Mouse (Mus musculus): ENCODE data around the gene Hoxb5. TPM values are rescaled to one million over a fixed set of nuclear protein-coding genes. Genes with fewer than 3 reads are reported as not detected.

The Hoxb5 gene
- polyA plus RNA-seq, 1 experiment from 2014 or later = 7.5 TPM

GRCm38 (mm10) chr11:96275896-96276295, 27.2 kb upstream of the Hoxb5 start:
- no peak overlapping the region for H3K9ac ChIP-seq (ENCODE audit: low read length)
- no peaks in the 10 kb centered on the region; the same call in 1 of the 2 replicates for H3K4me1 ChIP-seq (replicated peaks; ENCODE audit: control insufficient read depth, insufficient read depth)
- no peaks in the 10 kb centered on the region for H3K36me3 ChIP-seq (ENCODE audit: control insufficient read depth, insufficient read depth, low read length)
- TF ChIP-seq EP300 (optimal IDR thresholded peaks at IDR 0.05) (no peak), CTCF (IDR thresholded peaks at IDR 0.05; ENCODE audit: low read depth) (no peak)
- H3K27me3 ChIP-seq (ENCODE audit: control insufficient read depth, insufficient read depth, low read length) = peaks cover 46% of the 10 kb centered on the region
- 22% methylated on average over 4 of the region's 4 CpGs for WGBS
- no peak for ATAC-seq (ENCODE audit: low FRiP score, low TSS enrichment)
- H3K27ac ChIP-seq (replicated peaks) = no peak overlapping the region
- no peak for DNase-seq (ENCODE audit: low spot score)
- H3K4me2 ChIP-seq (replicated peaks; ENCODE audit: low read depth) = no peak overlapping the region
- H3K9me3 ChIP-seq (ENCODE audit: control insufficient read depth, low read length) = no peaks in the 10 kb centered on the region
- no peak overlapping the region for H3K4me3 ChIP-seq (ENCODE audit: low read depth, low read length)

GRCm38 (mm10) chr11:96277151-96278044, 25.7 kb upstream of the Hoxb5 start:
- WGBS = 10% methylated on average over 35 of the region's 35 CpGs
- no peak for ATAC-seq (ENCODE audit: low FRiP score, low TSS enrichment)

GRCm38 (mm10) chr11:96278324-96278723, 24.8 kb upstream of the Hoxb5 start:
- Histone ChIP-seq H3K4me2 (replicated peaks; ENCODE audit: low read depth) (no peak overlapping the region), H3K4me3 (ENCODE audit: low read depth, low read length) (peak overlapping the region; percentile 10; the same call in 1 of the 2 replicates), H3K27ac (replicated peaks) (no peak overlapping the region), H3K9ac (ENCODE audit: low read length) (no peak overlapping the region), H3K36me3 (ENCODE audit: control insufficient read depth, insufficient read depth, low read length) (no peaks in the 10 kb centered on the region), H3K4me1 (replicated peaks; ENCODE audit: control insufficient read depth, insufficient read depth) (no peaks in the 10 kb centered on the region), H3K9me3 (ENCODE audit: control insufficient read depth, low read length) (no peaks in the 10 kb centered on the region), H3K27me3 (ENCODE audit: control insufficient read depth, insufficient read depth, low read length) (peaks cover 34% of the 10 kb centered on the region)
- ATAC-seq (ENCODE audit: low FRiP score, low TSS enrichment) (no peak), DNase-seq (ENCODE audit: low spot score) (no peak)
- no peak for TF ChIP-seq CTCF (IDR thresholded peaks at IDR 0.05; ENCODE audit: low read depth)
- TF ChIP-seq EP300 (optimal IDR thresholded peaks at IDR 0.05) = no peak
- WGBS = 32% methylated on average over 14 of the region's 14 CpGs

More at GRCm38 (mm10) chr11:96277151-96278044, 25.7 kb upstream of the Hoxb5 start:
- Histone ChIP-seq H3K4me3 (ENCODE audit: low read depth, low read length) (no peak overlapping the region), H3K4me1 (replicated peaks; ENCODE audit: control insufficient read depth, insufficient read depth) (no peaks in the 10 kb centered on the region), H3K36me3 (ENCODE audit: control insufficient read depth, insufficient read depth, low read length) (no peaks in the 10 kb centered on the region), H3K27ac (replicated peaks) (no peak overlapping the region), H3K9me3 (ENCODE audit: control insufficient read depth, low read length) (no peaks in the 10 kb centered on the region), H3K27me3 (ENCODE audit: control insufficient read depth, insufficient read depth, low read length) (peaks cover 41% of the 10 kb centered on the region), H3K9ac (ENCODE audit: low read length) (no peak overlapping the region), H3K4me2 (replicated peaks; ENCODE audit: low read depth) (no peak overlapping the region)
- no peak for TF ChIP-seq CTCF (IDR thresholded peaks at IDR 0.05; ENCODE audit: low read depth)
- no peak for TF ChIP-seq EP300 (optimal IDR thresholded peaks at IDR 0.05)
- no peak for DNase-seq (ENCODE audit: low spot score)

GRCm38 (mm10) chr11:96278773-96279172, 24.4 kb upstream of the Hoxb5 start:
- no peak overlapping the region for H3K4me2 ChIP-seq (replicated peaks; ENCODE audit: low read depth)
- under 1% methylated on average over 9 of the region's 9 CpGs for WGBS
- no peaks in the 10 kb centered on the region for H3K4me1 ChIP-seq (replicated peaks; ENCODE audit: control insufficient read depth, insufficient read depth)
- H3K27ac ChIP-seq (replicated peaks) = no peak overlapping the region
- peak; percentile 89 for DNase-seq (ENCODE audit: low spot score)
- H3K9me3 ChIP-seq (ENCODE audit: control insufficient read depth, low read length) = no peaks in the 10 kb centered on the region
- H3K27me3 ChIP-seq (ENCODE audit: control insufficient read depth, insufficient read depth, low read length) = peaks cover 34% of the 10 kb centered on the region
- TF ChIP-seq EP300 (optimal IDR thresholded peaks at IDR 0.05) (no peak), CTCF (IDR thresholded peaks at IDR 0.05; ENCODE audit: low read depth) (peak; percentile 94)
- no peaks in the 10 kb centered on the region for H3K36me3 ChIP-seq (ENCODE audit: control insufficient read depth, insufficient read depth, low read length)
- ATAC-seq (ENCODE audit: low FRiP score, low TSS enrichment) = peak; percentile 74
- no peak overlapping the region for H3K9ac ChIP-seq (ENCODE audit: low read length)
- peak overlapping the region; percentile 10; the same call in 1 of the 2 replicates for H3K4me3 ChIP-seq (ENCODE audit: low read depth, low read length)

- WGBS = 10% methylated on average over 31 of the region's 31 CpGs
- 0 out of 2 replicates have a peak overlapping the region, but pooled peaks have one; percentile 14 for H3K4me2 ChIP-seq (replicated peaks; ENCODE audit: low read depth)
- no peaks in the 10 kb centered on the region for H3K4me1 ChIP-seq (replicated peaks; ENCODE audit: control insufficient read depth, insufficient read depth)
- H3K9ac ChIP-seq (ENCODE audit: low read length) = no peak overlapping the region
- H3K36me3 ChIP-seq (ENCODE audit: control insufficient read depth, insufficient read depth, low read length) = no peaks in the 10 kb centered on the region
- DNase-seq (ENCODE audit: low spot score) (no peak), ATAC-seq (ENCODE audit: low FRiP score, low TSS enrichment) (0 out of 2 replicates have a peak, but pooled peaks have one; percentile 42)
- no peak overlapping the region for H3K27ac ChIP-seq (replicated peaks)
- no peak overlapping the region; the same call in 1 of the 2 replicates for H3K4me3 ChIP-seq (ENCODE audit: low read depth, low read length)
- TF ChIP-seq EP300 (optimal IDR thresholded peaks at IDR 0.05) = no peak
- TF ChIP-seq CTCF (IDR thresholded peaks at IDR 0.05; ENCODE audit: low read depth) = no peak
- peaks cover 33% of the 10 kb centered on the region for H3K27me3 ChIP-seq (ENCODE audit: control insufficient read depth, insufficient read depth, low read length)
- no peaks in the 10 kb centered on the region for H3K9me3 ChIP-seq (ENCODE audit: control insufficient read depth, low read length)
These were observed 23.5 kb upstream of the Hoxb5 start for GRCm38 (mm10) chr11:96279421-96280233.

Data from stomach, postnatal 0 days (tissue).